Mouse (Mus musculus) gastrocnemius, postnatal 25 days (tissue): ENCODE data around the gene Olfr982. TPM values are rescaled to one million over a fixed set of nuclear protein-coding genes. Genes with fewer than 3 reads are reported as not detected.
A peak's percentile ranks its signal among the peaks of the same experiment; 100 is the strongest.

Experiments used
- DNase-seq: peaks from one replicate; pipeline ENCODE4 v3.0.0; 2022
- long read RNA-seq, 2 experiments: library from polyadenylated mRNA; stranded (forward); transcript quantifications; one replicate each; pipeline ENCODE4 v2.0.0; 2021
- total RNA-seq, 2 experiments: library from RNA; stranded (reverse); gene quantifications; 1 replicate in 1 of 2; 2 replicates in 1 of 2; pipeline ENCODE4 v1.2.3; 2021

The Olfr982 gene
- total RNA-seq, result not detected
- long read RNA-seq, experiment 1, result 0 reads
- long read RNA-seq, experiment 2, result 0 reads

DNA sequence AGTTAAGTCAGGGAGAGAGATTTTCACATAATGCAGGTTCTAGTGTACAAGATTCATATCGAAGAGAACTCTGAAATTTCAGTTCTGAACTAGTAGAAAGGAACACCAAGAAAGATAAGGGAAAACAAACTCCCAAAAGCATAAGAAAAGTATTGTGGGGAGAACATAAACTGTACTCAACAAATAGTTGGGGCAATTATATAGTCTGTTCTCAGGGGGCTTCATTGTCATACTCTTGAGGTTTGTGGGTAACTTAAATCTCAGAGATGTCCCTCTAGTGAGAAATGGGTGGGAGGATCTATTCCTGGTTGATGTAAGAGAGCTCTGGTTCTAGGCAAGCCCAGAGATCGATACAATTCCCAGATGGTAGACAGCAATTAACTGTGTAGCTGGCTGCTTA is at the start of gene Olfr982:
TSS of gene Olfr982 (plus strand) at position 301 of the 400 bp plus-strand sequence.
- DNase-seq, result no peak

DNA sequence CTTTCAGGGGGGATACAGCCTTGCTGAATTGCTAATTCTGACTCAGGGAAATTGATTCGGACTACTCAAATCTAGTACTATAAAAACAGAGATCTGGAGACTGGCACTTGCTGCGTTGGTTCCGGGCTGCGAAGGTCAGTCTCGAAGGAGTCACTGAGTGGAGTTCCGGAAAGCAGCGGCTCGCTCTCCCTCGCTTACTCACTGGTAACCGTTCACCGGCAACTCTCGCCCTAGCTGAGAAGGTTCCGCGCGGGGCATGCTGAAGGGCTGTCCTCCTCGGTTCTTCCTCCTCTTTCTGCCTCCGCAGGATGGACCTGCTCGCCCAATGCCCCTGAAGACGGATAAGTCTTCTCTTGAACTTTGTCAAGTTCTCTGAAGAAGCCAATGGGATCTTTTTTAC is 23.5 kb upstream of the Olfr982 start:
- DNase-seq, result no peak

DNA sequence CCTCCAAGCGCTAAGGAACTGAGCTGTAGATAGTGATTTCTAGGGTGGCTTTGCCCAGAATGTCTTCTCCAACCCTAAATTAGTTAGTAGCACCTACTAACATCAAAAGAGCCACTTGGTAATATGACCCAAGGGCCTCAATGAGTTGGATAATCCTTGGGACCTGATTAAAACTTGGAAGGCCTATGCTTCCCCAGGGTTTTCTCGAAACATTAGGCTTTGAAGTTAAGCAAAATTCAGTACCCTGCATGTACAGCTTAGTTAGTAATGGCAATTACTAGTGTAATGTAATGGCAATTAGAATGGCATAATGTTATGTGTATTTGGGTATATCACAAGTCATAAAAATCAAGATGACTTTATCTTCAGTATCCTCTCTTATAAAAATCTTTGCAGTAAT is 19.9 kb downstream of the Olfr982 start, which contains the start of gene Olfr983:
TSS of gene Olfr983 (minus strand) at position 101 of the 400 bp plus-strand sequence.
- DNase-seq, result no peak

DNA sequence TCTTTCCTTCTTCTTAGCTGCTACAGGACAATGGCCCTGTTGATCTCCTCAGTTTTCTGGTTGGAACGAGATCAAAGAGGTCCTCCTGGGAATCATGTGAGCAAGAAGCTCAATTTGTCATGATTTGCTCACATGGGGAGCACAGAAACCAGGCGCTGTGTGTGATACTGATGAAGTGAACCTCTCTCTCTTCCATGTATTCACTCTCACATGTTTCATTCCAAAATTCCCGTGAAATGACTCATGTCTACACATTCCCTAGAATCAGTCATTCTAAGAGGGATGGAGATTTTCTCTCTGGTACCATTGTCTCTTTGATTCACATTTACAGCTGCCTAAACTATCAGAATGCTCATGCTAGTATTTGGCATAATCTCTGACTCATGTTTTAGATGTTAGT is 21.1 kb downstream of the Olfr982 start:
- no peak for DNase-seq

DNA sequence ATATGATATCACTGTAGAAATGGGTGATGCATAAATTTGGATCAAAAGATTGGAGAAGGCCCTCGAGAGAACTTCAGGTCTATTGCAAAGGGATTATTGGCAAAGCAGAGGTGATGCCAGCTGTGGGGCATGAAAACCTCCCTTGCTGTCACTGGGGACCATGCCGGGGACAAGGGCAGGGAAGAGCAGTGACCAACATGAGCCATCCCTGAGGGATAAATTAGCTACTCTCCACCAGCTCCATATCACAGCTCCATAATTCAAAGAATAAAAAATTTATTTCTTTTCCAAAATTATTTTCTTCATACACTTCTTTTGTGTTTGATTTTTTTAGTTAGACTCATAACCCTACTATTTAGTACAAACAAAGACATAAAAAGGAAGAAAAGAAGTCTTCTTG is 40.5 kb downstream of the Olfr982 start, which contains the start of gene Olfr984:
TSS of gene Olfr984 (minus strand) at position 101 of the 400 bp plus-strand sequence.
- no peak for DNase-seq

DNA sequence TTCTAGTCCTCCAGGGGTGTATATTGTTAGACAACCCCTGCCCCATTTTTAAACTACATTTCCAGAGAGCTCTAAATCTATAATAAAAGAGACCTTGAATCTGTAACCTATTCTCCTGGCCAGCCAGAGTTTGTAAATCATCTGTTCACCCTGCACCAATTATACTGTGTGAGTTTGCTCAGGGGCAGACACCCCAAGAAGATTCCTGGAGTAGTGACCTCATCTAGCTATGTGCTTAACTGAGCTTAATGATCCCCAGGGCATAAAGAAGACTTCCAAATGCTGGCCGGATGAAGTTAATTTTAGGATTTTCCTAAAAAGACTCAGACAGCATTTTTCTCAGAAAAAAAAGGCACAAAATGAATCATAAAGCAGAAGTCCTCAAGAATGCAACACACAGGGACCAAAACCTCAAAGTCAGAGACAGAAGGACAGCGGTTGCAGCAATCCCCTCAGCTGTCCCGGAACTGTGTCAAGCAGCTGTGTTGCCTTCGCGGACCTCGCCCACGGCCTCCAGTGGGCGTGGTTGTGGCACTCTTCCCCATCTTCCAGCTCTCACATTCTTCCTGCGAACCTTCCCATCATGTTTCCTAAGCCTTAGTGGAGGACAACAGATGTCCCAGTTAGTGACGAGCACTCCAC is 43.1 kb downstream of the Olfr982 start:
- DNase-seq, result peak; percentile 72

DNA sequence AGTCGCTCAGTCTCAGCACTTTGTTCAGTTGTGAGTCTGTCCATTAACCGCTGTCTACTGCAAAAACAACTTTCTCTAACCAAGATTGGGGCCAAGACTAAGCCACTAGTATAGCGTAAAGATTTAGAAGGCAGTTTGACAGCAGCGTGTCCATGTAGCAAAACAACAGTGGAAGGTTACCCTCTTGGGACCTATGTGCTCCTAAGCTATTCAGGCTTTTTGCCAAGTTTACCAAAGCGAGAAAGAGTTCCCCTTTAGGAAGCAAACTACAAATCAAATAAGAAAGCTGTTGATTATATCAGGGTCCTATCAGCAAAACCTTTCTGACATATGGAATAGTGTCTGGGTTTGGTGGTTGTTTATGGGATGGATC is 43.6 kb downstream of the Olfr982 start:
- DNase-seq, result no peak

Other genes with a start within 250 kb of the Olfr982 start
- not detected for gene Olfr971, start 237.0 kb upstream of the Olfr982 start, total RNA-seq
- not detected for gene Olfr972, start 207.4 kb upstream of the Olfr982 start, total RNA-seq
- not detected for gene Olfr229, start 166.5 kb upstream of the Olfr982 start, total RNA-seq
- gene Olfr974, start 136.3 kb upstream of the Olfr982 start, total RNA-seq, result not detected
- not detected for gene Olfr975, start 121.8 kb upstream of the Olfr982 start, total RNA-seq
- not detected for gene Olfr976, start 112.7 kb upstream of the Olfr982 start, total RNA-seq
- not detected for gene Olfr978, start 81.7 kb upstream of the Olfr982 start, total RNA-seq
- not detected for gene Olfr979, start 70.4 kb upstream of the Olfr982 start, total RNA-seq
- not detected for gene Olfr980, start 64.2 kb upstream of the Olfr982 start, total RNA-seq
- not detected for gene Olfr981, start 52.4 kb upstream of the Olfr982 start, total RNA-seq
- not detected for gene Olfr983, start 19.8 kb downstream of the Olfr982 start, total RNA-seq
- gene Olfr984, start 40.4 kb downstream of the Olfr982 start, total RNA-seq, result not detected
- not detected for gene Olfr985, start 56.4 kb downstream of the Olfr982 start, total RNA-seq
- gene Tmem225, start 74.3 kb downstream of the Olfr982 start, total RNA-seq, result not detected
- gene Olfr986, start 107.1 kb downstream of the Olfr982 start, total RNA-seq, result not detected
- gene Zfp202, start 118.5 kb downstream of the Olfr982 start, total RNA-seq, result 1 to 10 TPM; 1.3 to 1.4 TPM
- 1 to 10 TPM; 1.9 to 4.4 TPM for gene Scn3b, start 195.4 kb downstream of the Olfr982 start, total RNA-seq